Mouse (Mus musculus) cerebellum, adult 8-10 months (tissue): ENCODE measurements around the gene Nploc4.
"Not testable (repeated sequence)": the region's sequence is repeated elsewhere in the genome, so short reads cannot be mapped to it uniquely, and the experiment has no call there.

Source experiments
- DNase-seq: peaks from one replicate; pipeline ENCODE4 v3.0.0; 2022

The Nploc4 gene

DNA sequence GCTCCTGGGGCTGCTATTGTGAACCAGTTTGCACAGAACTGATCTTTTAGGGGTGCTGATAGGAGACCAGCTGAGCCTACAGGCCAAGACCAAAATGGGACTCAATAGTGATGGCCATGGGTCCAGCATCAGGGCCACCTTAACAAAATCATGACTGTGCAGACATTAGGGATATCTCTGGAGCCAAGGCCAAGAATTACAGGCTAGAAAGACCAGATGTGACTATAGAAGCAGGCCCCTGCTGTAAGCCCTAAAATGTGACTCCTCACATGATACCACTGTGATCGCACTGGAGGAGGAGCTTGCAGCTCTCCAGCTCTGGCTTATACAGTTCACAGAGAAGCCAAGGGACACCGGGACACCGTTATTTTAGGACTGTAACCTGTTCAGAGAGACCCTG, 4.8 kb upstream of the Nploc4 start, which contains the start of gene Tspan10:
Gene Tspan10, plus strand, starts transcription at position 301 of the 400 bp plus-strand sequence.
- DNase-seq, result no peak

DNA sequence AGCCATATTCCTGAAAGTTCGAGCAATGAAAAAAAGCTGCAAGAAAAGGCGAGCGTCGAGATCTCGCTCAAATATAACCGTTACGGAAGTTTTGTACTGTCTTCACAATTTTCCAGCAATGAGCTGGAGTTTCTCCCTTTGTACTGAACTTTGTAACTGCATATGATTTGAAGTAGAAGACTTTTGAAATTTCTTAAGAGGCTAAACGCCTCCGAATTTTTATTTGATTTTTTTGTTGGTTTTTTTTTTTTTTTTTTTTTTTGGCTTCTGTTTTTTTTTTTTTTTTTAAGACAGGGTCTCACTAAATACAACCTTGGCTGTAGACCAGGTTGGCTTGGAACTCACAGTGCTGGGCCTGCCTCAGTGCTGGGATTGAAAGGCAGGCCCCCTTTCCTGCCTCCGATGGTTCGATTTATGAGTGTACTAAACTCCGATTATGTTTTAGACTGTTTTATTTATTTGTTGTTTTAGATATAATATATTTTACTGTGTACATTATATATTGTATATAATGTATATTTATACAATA, 413 bp upstream of the Nploc4 start:
- DNase-seq, result no peak

DNA sequence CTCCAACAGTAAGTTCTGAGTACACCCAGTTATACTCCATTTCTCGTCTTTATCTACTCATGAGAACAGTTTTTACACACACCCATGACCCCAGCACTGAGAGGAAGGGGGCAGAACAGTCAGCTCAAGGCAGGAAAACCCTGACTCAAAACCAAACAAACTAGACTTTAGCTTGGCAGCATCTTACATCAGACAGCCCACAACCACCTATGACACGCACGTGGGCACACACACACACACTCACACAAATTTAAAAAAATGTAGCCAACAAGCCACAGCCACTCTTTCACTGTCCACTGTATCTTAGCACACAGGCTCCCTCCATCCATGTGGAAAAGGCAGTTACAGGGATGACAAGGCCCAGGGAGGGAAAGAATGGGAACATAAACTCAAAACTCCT, 10.8 kb downstream of the Nploc4 start:
- DNase-seq, result no peak

DNA sequence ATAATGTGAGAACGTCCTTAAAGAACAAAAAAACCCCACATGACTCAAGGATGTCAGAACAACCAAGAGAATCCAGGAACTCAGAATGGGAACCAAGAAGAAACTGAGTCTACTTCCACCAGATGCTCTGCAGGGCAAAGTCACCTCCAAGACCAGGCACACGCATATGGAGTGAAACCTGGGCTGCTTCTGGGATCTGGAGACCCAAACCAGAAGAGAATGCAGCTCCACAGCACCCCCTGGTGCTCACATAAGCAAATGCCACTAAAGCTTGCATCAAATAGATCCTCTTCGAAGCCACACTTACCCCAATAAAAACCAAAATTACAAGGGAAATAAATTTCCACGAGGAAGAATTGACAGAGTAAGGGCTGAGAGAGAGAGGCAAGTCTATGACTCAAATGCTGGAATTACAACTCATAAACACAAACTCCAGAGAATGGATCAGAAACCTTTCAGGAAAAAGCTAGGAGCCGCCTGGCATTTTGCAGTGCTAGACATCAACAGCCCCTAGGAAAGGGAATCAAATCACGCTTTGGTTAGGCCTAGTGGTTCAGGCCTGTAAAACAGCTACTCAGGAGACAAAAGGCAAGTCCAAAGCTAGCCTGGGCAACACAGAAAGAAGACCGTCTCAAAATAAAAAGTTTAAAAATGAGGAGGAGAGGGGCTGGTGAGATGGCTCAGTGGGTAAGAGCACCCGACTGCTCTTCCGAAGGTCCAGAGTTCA, 13.8 kb downstream of the Nploc4 start:
- peak; percentile 57 for DNase-seq

DNA sequence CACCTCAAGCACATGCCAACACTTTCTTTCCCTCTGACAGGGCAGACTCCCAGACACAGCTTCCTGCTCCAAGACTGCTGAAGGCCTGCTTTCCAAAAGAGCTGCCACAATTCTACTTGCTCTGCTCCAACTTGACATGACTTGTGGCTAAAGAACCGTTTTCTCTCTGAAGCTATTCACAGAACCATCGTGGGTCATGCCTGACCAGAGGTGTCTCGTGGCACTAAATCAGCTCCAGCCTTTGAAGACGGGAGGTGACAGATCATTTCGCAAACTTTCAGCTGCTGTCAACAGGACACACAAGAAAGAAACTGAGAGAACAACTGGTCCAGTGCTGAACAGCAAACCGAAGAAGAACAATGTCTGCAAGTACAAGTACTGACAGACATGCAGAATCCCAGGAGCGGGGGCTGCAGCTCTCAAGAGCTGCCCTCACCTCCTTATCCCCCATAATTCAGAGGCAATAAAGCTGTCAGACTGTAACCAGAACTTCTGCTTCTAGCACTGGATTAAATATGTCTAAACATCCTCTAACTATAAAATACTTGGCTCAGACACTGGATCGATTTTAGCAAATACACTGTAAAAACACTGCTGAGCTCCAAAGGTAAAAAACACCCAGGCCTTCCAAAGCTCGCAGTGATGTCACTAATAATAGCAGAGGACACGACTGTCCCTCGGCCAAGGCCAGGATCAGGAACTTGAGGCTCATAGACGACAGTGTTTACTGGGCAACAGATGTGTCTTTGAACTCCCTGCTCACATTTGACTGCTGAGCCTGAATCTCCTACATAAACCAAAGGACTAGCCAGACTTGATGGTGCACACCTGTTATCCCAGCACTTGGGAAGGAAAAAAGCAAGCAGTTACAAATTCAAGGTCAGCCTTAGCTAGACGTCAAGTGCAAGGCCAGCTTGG, 14.6 kb downstream of the Nploc4 start:
- DNase-seq, result no peak

DNA sequence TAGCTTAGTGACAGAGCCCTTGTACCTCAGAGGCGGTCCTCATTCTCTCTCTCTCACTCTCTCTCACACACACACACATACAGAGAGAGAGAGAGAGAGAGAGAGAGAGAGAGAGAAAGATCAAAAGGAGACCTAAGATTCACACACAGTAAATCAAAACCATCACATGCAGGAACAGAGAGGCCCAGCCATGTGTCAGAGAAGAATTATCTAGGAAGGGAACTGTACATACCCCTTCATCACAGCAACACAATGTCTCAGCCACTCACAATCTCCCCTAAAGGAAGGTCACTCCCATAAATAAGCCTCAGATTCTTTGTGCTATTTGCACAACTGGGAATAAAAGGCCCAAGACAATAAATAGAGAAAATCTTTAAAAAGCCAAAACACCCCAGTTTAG, 18.9 kb downstream of the Nploc4 start:
- no peak for DNase-seq

DNA sequence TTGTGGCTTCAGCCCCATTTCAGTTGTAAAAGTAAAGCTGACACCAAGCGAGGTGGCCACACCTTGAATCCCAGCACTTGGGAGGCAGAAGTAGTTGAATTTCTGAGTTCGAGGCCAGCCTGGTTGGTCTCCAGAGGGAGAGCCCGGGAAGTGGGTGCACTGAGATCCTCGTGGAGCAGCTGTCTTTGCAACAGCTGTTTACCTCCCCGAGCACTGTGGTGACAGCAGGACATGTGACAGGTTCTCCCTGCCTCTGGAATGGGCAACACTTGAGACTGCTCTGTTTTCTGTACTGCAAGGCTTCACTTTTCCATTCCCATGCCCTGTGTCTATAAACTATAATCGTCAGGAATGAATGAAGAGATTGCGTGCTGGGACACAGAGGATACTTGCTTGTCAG, 19.7 kb downstream of the Nploc4 start:
- no peak for DNase-seq

DNA sequence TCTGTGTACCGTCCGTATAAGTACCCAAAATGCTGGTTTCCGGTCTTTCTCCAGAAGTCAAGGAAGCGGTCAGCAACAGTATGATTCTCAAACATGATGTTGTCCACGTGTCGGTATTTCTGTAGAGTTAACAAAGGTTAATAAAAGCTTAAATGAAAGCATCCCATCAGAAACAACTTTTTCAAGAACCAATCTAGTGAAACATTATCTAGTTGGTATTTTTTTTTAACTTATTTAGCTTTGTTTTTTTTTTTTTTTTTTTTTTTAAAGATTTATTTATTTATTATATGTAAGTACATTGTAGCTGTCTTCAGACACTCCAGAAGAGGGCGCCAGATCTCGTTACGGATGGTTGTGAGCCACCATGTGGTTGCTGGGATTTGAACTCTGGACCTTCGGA, 23.9 kb downstream of the Nploc4 start:
- not testable (repeated sequence) for DNase-seq

DNA sequence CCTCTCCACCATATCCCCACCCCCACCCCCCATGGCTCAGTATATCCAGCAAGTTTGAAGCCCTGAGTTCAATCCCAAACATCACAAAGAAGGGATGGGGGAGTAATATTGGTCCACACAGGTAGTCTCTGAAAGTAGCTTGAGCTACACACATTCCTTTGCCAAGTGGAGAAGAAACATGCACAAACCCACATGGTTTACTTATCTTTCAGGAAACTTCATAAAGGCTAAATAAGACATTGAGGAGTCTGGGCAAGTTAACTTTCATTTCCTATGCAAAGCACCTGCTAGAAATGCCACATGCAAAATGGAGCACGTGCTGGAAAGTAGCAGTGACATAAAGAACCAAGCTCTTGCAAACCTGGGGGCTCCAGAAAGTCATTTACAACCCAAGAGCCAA, 31.1 kb downstream of the Nploc4 start:
- DNase-seq, result no peak

DNA sequence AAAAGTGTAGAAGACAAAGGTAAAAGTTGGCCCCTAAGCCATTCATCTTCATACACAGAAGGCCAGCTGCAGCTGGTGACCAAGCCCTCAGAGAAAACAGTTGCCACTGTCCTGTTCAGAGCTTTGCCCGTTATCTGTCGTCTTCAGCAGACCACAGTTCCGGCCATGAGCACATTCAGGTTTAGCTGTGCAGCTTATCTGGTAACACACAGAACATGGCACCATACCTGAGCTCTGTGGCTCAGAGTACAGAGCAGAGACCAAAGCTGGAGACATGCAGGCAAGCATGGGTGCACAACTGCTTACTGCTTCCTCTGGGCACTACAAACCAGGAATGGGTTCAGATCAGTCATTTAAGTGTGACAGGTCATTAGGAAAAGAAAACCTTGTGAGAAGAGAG, 31.6 kb downstream of the Nploc4 start:
- no peak for DNase-seq

DNA sequence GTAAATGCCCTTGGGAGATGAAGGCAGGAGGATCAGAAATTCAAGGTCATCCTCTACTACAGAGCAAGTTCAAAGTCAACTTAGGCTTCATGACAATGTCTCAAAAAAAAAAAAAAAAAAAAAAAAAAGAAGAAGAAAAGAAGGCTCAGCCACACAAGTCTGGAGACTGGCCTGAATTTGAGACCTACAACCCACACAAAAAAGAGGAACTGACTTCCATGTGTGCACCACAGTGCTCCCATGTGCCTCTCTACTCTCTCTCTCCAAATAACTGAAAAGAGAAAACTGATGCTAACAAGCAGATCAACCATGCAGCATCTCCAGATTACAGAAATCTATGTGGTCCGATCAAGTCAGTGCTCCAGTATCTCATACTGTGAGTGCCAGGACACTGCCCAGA, 32.7 kb downstream of the Nploc4 start:
- DNase-seq, result no peak

DNA sequence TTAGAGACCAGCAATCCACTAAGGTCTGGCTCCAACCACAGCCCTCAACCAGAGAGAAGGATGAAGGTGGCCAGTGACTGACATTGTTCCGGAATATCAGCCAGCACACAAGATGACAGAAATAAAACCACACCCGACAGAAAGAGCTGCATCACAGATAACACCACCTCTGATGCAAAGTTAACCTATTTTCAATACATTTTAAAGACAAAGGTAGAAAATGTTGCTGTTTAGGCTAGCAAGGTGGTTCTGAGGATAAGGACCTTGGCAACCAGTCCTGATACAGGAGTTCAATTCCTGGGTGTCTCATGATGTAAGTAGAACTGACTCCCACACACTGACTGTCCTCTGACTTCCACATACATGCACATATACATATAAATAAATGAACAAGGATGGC, 38.2 kb downstream of the Nploc4 start:
- DNase-seq, result no peak

DNA sequence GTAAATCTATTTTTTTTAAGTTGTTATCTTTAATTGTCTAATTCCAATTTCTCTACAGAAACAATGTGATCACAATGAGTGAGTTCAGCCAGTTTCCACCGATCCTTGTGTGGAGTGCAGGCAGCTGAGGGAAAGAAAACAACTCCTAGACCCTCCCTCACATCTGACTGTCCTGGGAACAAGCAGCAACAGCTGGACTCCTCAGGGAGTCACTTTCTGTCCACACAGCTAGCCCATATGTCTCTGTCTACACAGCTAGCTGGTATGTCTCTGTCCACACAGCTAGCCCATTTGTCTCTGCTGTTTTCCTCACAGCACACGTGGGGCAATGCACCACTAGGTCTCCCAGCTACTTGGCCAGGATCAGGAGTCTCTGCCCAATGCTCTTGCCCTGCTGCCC, 39.9 kb downstream of the Nploc4 start:
- DNase-seq, result no peak

DNA sequence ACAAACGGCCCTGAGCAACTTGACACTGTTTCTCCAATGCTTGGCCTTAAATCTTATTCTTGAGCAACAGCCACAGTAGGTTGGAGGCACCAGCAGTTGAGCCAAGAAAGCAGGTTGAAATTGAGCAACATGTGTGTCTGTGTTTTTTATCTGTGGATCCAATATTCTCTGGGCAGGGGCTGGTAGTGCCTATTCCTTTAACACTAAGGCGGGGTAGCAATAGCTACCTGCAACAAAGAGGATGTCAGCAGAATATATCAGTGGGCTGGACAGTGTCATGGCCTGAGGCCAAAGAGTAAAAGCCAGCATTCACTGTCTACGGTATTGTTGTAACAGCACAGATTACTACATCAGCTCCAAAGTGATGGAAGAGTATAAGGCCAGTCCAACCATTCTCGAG, 41.8 kb downstream of the Nploc4 start:
- DNase-seq, result no peak

DNA sequence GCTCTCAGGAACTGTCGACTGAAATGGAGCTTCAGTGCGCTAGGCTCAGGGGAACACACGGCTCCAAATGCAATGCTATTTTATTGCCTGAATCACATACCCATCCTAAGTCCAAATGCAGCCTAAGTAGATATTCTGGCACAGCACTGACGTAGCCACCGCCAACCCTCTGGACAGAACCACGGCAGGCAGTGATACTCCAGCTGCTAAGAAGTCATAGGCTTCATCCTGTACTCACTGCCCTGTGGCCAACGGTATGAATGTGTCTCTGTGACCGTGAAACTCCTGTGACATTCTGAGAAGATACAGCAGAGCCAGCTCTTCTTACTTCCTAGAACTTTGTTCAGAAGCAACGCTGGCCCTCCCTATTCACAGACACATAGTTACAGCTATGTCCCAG, 48.9 kb downstream of the Nploc4 start:
- DNase-seq, result no peak

DNA sequence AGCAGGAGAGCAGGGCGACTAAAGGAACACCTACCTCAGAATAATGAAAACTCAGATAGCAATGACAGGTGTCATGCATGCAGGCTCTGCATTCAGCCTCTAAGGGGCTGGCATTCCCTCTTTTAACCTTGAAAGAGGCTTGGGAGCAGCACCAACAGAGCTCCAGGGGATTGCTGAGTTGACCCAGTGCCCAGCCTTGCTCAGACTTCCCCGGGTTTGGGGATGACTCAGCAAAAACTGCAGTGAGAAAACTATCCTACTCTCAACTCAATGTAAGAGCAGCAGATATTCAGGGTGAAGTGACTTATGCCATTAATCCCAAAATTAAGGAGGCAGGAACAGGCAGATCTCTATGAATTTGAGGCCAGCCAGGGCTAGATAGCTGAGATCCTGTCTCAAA, 50.4 kb downstream of the Nploc4 start:
- DNase-seq, result no peak

DNA sequence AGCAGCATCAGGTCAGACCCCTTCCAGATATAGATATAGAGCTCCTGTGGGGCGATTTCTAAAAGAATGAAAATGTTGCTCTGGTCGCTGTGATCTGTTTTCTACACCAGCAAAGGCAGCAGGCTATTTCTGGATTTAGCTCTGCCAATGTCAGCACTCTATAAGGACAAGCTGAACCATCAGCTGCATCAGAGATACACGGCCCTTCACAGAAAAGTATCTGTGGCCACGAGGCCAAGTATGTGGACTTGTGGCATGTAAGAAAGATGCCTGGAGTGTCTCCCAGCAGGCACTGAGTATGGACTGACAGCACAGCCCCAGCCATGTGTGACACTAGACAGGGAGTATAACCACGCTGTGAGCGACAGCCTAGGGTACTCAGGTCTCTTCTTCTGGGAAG, 50.9 kb downstream of the Nploc4 start:
- DNase-seq, result no peak

DNA sequence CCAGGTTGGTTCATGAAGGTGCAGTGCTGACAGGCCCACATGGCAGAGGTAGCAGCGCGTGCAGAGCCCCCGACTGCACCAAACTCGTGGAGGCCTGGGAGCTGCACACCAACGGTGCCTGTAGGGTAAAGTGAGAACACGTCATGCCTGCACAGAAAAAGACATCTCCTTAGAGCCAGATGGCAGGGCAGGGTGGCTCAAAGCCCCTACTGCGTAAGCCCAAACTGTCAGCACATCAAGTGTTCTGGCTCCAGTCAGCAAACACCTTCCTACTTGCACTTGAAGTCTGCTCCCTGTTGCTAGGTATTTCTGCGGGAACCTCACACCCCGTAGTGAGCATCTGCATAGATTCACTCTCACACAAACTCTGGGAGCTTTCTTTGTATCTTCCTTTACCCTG, 55.0 kb downstream of the Nploc4 start:
- DNase-seq, result no peak

DNA sequence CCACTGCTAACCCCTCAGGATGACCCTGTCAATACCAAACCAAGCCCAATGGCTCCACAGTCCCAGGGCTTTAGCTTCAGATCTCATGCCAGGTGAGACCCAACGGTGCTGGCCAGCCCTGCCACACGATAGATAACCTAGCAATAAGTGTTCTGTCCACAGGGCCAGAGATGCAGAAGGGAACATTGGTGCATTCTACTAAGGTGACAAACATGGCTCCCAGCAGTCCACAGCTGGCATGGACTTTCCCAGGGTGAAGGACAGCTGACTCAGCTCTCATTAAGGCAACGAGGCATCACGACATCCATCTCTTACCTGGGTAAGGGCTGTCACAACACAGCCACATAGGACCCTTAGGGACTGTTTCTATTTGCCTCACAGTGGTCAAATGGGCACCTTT, 56.4 kb downstream of the Nploc4 start:
- no peak for DNase-seq

DNA sequence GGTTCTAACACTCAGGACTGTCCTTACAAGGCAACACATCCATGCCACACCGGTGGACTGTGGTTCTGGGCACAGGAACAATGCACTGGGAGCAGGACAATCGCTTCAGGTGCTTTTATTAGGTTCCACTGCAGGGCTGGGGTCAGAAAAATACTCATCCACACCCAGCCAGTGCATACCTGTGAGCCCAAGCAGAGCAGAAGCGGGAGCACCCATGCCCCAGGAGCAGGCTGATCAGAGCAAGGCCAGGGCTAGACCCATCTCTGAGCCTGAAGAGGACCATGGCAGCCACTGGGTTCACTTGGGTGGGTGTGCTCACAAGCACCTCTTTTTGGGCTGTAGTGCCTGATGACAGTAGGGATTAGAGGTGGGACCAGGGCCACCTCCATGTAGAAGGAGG, 57.2 kb downstream of the Nploc4 start:
- DNase-seq, result no peak

DNA sequence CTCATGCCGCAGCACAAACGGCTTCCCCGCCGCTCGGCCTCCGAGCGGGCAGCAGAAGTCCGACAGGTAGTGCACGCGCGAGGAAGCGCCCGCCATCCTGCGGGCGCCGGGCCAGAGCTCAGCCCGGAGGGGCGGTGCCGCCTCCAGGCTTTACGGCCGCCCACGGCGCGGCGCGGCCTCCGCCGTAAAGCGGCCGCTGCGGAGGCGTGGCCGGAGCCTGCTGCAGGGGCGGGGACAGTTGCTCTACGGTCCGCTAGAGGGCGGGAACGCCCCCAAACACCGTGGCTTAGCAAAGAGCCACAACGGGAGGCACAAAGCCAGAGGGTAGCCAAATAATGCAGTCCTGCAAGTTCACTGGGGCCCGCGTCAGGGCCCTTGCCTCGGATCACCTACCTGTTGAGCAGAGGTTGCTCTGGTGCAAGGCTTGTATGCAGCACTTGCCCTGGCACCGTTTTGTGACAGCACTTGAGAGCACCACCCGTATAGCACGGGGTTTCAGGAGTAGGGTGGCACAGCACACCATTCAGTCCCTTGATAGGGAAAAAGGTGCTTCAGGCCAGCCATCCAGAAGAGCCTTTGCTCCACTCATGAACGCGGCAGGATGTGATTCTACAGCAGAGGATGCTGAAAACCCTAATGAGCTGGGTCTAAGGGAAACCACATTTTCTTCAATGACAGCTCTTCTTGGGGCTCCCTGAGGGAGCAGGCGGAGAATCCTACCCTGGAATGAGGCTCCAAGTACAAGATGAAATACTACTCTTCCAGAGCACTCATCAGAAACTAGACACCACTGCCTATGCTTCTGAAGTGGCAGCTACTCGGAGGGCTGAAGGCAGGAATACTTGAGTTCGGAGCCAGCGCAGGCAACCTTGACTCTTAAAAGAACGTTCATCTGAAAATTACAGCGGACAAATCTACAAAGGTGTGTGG, 58.6 kb downstream of the Nploc4 start, which contains the start of gene Faap100:
Gene Faap100, minus strand, starts transcription at position 154 of the 930 bp plus-strand sequence.
- DNase-seq, result peak; percentile 82

DNA sequence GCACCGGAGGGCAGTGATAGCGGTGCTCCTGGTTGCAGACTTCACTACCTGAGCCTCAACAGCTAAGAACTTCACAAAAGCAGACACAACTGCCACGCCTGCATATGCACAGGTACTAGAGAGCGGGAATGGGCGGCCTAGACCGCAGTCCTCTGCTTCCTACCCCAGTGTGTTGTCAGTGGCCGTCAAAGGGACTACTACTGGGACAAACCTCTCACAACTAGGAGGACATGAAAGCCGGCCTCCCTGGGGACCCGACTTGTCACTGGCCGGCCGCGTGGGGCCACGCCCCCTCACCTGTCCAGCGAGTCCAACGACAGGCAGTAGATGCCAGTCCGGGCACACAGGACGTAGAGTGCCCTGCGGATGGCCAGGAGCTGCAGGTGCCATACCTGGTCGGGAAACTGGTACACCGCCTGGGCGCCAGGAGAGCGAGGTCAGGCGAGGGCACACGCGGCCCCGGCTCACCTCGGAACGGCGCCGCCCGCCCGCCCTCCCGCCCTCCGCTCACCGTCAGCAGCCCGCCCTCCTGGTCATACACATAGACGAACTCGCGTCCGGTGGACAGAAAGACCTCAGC, 59.4 kb downstream of the Nploc4 start:
- DNase-seq, result peak; percentile 49
